Mouse (Mus musculus) midbrain, embryonic 16.5 days (tissue): Measurements from ENCODE around the gene Pigt. TPM values are rescaled to one million over a fixed set of nuclear protein-coding genes. Genes with fewer than 3 reads are reported as not detected.

ENCODE experiments used
- ATAC-seq: fragments of 200-750 bp; cut with Nextera tagmentation; 2 replicates; pipeline ENCODE4 v1.8.0; 2017; ENCODE audit warnings: moderate TSS enrichment
- H3K27ac ChIP-seq: fragments of 300-500 bp; sonication (generic); 2 replicates; pipeline ENCODE4 v1.5.1; 2014; ENCODE audit warnings: mild to moderate bottlenecking, low read length, mixed read lengths
- H3K27me3 ChIP-seq: fragments of 300-500 bp; sonication (generic); 2 replicates; pipeline ENCODE4 v1.6.1; 2014; ENCODE audit warnings: low read depth, low read length, mixed read lengths; ENCODE audit not compliant: control insufficient read depth, insufficient read depth
- H3K36me3 ChIP-seq: fragments of 300-500 bp; sonication (generic); 2 replicates; pipeline ENCODE4 v1.6.1; 2014; ENCODE audit warnings: mild to moderate bottlenecking, low read length, moderate library complexity, mixed read lengths; ENCODE audit not compliant: control insufficient read depth, insufficient read depth
- H3K4me1 ChIP-seq: fragments of 300-500 bp; sonication (generic); 2 replicates; pipeline ENCODE4 v1.6.1; 2014; ENCODE audit warnings: mild to moderate bottlenecking, low read length, mixed read lengths; ENCODE audit not compliant: control insufficient read depth, insufficient read depth
- H3K4me2 ChIP-seq: fragments of 300-500 bp; sonication (generic); 2 replicates; pipeline ENCODE4 v1.6.1; 2014; ENCODE audit warnings: mild to moderate bottlenecking, low read length, mixed read lengths
- H3K4me3 ChIP-seq: fragments of 300-500 bp; sonication (generic); 2 replicates; pipeline ENCODE4 v1.5.1; 2014; ENCODE audit warnings: low read depth, mild to moderate bottlenecking, low read length, moderate library complexity, mixed read lengths
- H3K9ac ChIP-seq: fragments of 300-500 bp; sonication (generic); 2 replicates; pipeline ENCODE4 v1.6.1; 2014; ENCODE audit warnings: low read depth, low read length, mixed read lengths
- H3K9me3 ChIP-seq: fragments of 300-500 bp; sonication (generic); replicated peaks from 2 replicates; pipeline ENCODE4 v1.6.1; 2014; ENCODE audit warnings: mild to moderate bottlenecking, low read length, mixed read lengths; ENCODE audit not compliant: control insufficient read depth, poor library complexity, severe bottlenecking
- WGBS: fragments of 180-500 bp; shearing (Covaris S2); extraction: QIAGEN DNeasy Blood & Tissue Kit; methylation state at CpG from one replicate; pipeline ENCODE4 v1.1.7; 2014; 5-methylcytosine and 5-hydroxymethylcytosine counted together
- polyA plus RNA-seq: library from polyadenylated mRNA; unstranded; fragments of >200 nt; fragmentation: Nextera tagmentation; extraction: Ambion mirVana; gene quantifications from 2 replicates; pipeline ENCODE4 v1.2.1, GENCODE M21; 2015

Gene Pigt
- polyA plus RNA-seq, 1 experiment from 2014 or later, result 97.0 TPM

GRCm38 (mm10) chr2:164515897-164516296 lies 18.6 kb downstream of the Pigt start:
- Histone ChIP-seq H3K27ac (no peak overlapping the region), H3K4me3 (no peak overlapping the region), H3K9ac (no peak overlapping the region), H3K9me3 (no peaks in the 10 kb centered on the region), H3K27me3 (no peaks in the 10 kb centered on the region), H3K4me2 (no peak overlapping the region), H3K4me1 (no peaks in the 10 kb centered on the region), H3K36me3 (no peaks in the 10 kb centered on the region)
- 77% methylated on average over 9 of the region's 9 CpGs for WGBS
- no peak for ATAC-seq

GRCm38 (mm10) chr2:164516592-164516991 lies 19.3 kb downstream of the Pigt start:
- Histone ChIP-seq H3K4me1 (no peaks in the 10 kb centered on the region), H3K9ac (no peak overlapping the region), H3K4me2 (no peak overlapping the region), H3K36me3 (no peaks in the 10 kb centered on the region), H3K4me3 (no peak overlapping the region), H3K27me3 (no peaks in the 10 kb centered on the region), H3K9me3 (no peaks in the 10 kb centered on the region), H3K27ac (no peak overlapping the region)
- 87% methylated on average over 11 of the region's 11 CpGs for WGBS
- no peak for ATAC-seq

- Histone ChIP-seq H3K4me1 (no peaks in the 10 kb centered on the region), H3K36me3 (no peaks in the 10 kb centered on the region), H3K27ac (no peak overlapping the region), H3K27me3 (no peaks in the 10 kb centered on the region), H3K9me3 (no peaks in the 10 kb centered on the region), H3K9ac (no peak overlapping the region), H3K4me2 (no peak overlapping the region), H3K4me3 (no peak overlapping the region)
- no peak for ATAC-seq
- WGBS, result 38% methylated on average over 10 of the region's 10 CpGs
Observed at GRCm38 (mm10) chr2:164517485-164518221, 20.3 kb downstream of the Pigt start.

- no peaks in the 10 kb centered on the region for H3K4me1 ChIP-seq
- no peak for ATAC-seq
- H3K4me2 ChIP-seq, result no peak overlapping the region
- H3K9ac ChIP-seq, result no peak overlapping the region
- no peaks in the 10 kb centered on the region for H3K36me3 ChIP-seq
- 51% methylated on average over 11 of the region's 11 CpGs for WGBS
- no peaks in the 10 kb centered on the region for H3K27me3 ChIP-seq
- H3K9me3 ChIP-seq, result 0 out of 2 replicates have a peak, but pooled peaks cover 4% of the 10 kb centered on the region
- H3K27ac ChIP-seq, result no peak overlapping the region
- H3K4me3 ChIP-seq, result no peak overlapping the region
Observed at GRCm38 (mm10) chr2:164518266-164519170, 21.2 kb downstream of the Pigt start.

- Histone ChIP-seq H3K9me3 (0 out of 2 replicates have a peak, but pooled peaks cover 4% of the 10 kb centered on the region), H3K27me3 (no peaks in the 10 kb centered on the region), H3K4me3 (no peak overlapping the region), H3K36me3 (no peaks in the 10 kb centered on the region), H3K27ac (no peak overlapping the region), H3K4me2 (no peak overlapping the region), H3K4me1 (no peaks in the 10 kb centered on the region), H3K9ac (no peak overlapping the region)
- no peak for ATAC-seq
- 74% methylated on average over 6 of the region's 6 CpGs for WGBS
Observed at GRCm38 (mm10) chr2:164519171-164519526, 21.8 kb downstream of the Pigt start.

- 18% methylated on average over 3 of the region's 3 CpGs for WGBS
- H3K27ac ChIP-seq, result no peak overlapping the region
- H3K9ac ChIP-seq, result no peak overlapping the region
- 0 out of 2 replicates have a peak, but pooled peaks cover 5% of the 10 kb centered on the region for H3K9me3 ChIP-seq
- H3K36me3 ChIP-seq, result no peaks in the 10 kb centered on the region
- no peak for ATAC-seq
- H3K4me3 ChIP-seq, result no peak overlapping the region
- no peak overlapping the region for H3K4me2 ChIP-seq
- H3K27me3 ChIP-seq, result no peaks in the 10 kb centered on the region
- H3K4me1 ChIP-seq, result no peaks in the 10 kb centered on the region
Observed at GRCm38 (mm10) chr2:164520782-164521181, 23.5 kb downstream of the Pigt start.

GRCm38 (mm10) chr2:164521841-164522240 lies 24.5 kb downstream of the Pigt start:
- H3K4me3 ChIP-seq, result no peak overlapping the region
- H3K27ac ChIP-seq, result no peak overlapping the region
- no peak for ATAC-seq
- 0 out of 2 replicates have a peak, but pooled peaks cover 6% of the 10 kb centered on the region for H3K9me3 ChIP-seq
- H3K4me1 ChIP-seq, result no peaks in the 10 kb centered on the region
- H3K4me2 ChIP-seq, result 0 out of 2 replicates have a peak overlapping the region, but pooled peaks have one; percentile 17
- H3K36me3 ChIP-seq, result no peaks in the 10 kb centered on the region
- H3K9ac ChIP-seq, result no peak overlapping the region
- 22% methylated on average over 11 of the region's 11 CpGs for WGBS
- H3K27me3 ChIP-seq, result no peaks in the 10 kb centered on the region

- 28% methylated on average over 8 of the region's 8 CpGs for WGBS
- Histone ChIP-seq H3K27ac (no peak overlapping the region), H3K4me1 (no peaks in the 10 kb centered on the region), H3K27me3 (no peaks in the 10 kb centered on the region), H3K9ac (no peak overlapping the region), H3K4me2 (no peak overlapping the region), H3K36me3 (no peaks in the 10 kb centered on the region), H3K9me3 (0 out of 2 replicates have a peak, but pooled peaks cover 6% of the 10 kb centered on the region), H3K4me3 (no peak overlapping the region)
- no peak for ATAC-seq
Observed at GRCm38 (mm10) chr2:164522280-164522679, 25.0 kb downstream of the Pigt start.

GRCm38 (mm10) chr2:164523301-164523773 lies 26.0 kb downstream of the Pigt start:
- 85% methylated on average over 10 of the region's 10 CpGs for WGBS
- Histone ChIP-seq H3K4me2 (no peak overlapping the region), H3K36me3 (no peaks in the 10 kb centered on the region), H3K4me3 (no peak overlapping the region), H3K4me1 (no peaks in the 10 kb centered on the region), H3K27ac (no peak overlapping the region), H3K9ac (no peak overlapping the region), H3K27me3 (no peaks in the 10 kb centered on the region), H3K9me3 (0 out of 2 replicates have a peak, but pooled peaks cover 6% of the 10 kb centered on the region)
- ATAC-seq, result no peak
